Mouse (Mus musculus) layer of hippocampus, postnatal 25 days (tissue): ENCODE measurements at regions not wholly inside any gene's neighbourhood (a gene's known extent, or its start where the extent isn't known, plus 50 kb on each side); places are given as distances from the start of the nearest gene placed in this dataset.

Experiments used
- DNase-seq, 2 experiments: peaks; one replicate each; pipeline ENCODE4 v3.0.0; 2022; ENCODE audit warnings: mixed read lengths in 2 of 2, low spot score in 1 of 2; ENCODE audit errors: extremely low spot score in 1 of 2

GRCm38 (mm10) chr14:74553636-74554035, 87.0 kb upstream of the Htr2a start:
- no peak for DNase-seq

- no peak for DNase-seq
These were observed 82.3 kb upstream of the Htr2a start for GRCm38 (mm10) chr14:74558359-74558758.
